Mouse (Mus musculus) limb, embryonic 14.5 days (tissue): ENCODE data around the gene Arid3a. TPM values are rescaled to one million over a fixed set of nuclear protein-coding genes. Genes with fewer than 3 reads are reported as not detected.

Experiments used
- ATAC-seq: fragments of 200-750 bp; cut with Nextera tagmentation; 2 replicates; pipeline ENCODE4 v1.8.0; 2017; ENCODE audit warnings: low read depth, moderate number of reproducible peaks, moderate TSS enrichment; ENCODE audit not compliant: low FRiP score
- DNase-seq: peaks from one replicate; pipeline ENCODE4 v3.0.0-alpha.2; 2015; ENCODE audit warnings: low spot score
- H3K27ac ChIP-seq: fragments of 300-500 bp; sonication (generic); replicated peaks from 2 replicates; pipeline ENCODE4 v1.5.1; 2014; ENCODE audit warnings: low read depth, mild to moderate bottlenecking, low read length, moderate library complexity, mixed read lengths
- H3K27me3 ChIP-seq: fragments of 300-500 bp; sonication (generic); 2 replicates; pipeline ENCODE4 v1.6.1; 2014; ENCODE audit warnings: low read length, mixed read lengths; ENCODE audit not compliant: control insufficient read depth, insufficient read depth
- H3K36me3 ChIP-seq: fragments of 300-500 bp; sonication (generic); 2 replicates; pipeline ENCODE4 v1.6.1; 2014; ENCODE audit warnings: mild to moderate bottlenecking, low read length, moderate library complexity, mixed read lengths; ENCODE audit not compliant: control insufficient read depth, insufficient read depth
- H3K4me1 ChIP-seq: fragments of 300-500 bp; sonication (generic); 2 replicates; pipeline ENCODE4 v1.6.1; 2014; ENCODE audit warnings: antibody characterized with exemption, low read length, mixed read lengths; ENCODE audit not compliant: control insufficient read depth, insufficient read depth
- H3K4me2 ChIP-seq: fragments of 300-500 bp; sonication (generic); replicated peaks from 2 replicates; pipeline ENCODE4 v1.6.1; 2014; ENCODE audit warnings: low read depth, mild to moderate bottlenecking, low read length, moderate library complexity; ENCODE audit not compliant: severe bottlenecking
- H3K4me3 ChIP-seq: fragments of 300-500 bp; sonication (generic); replicated peaks from 2 replicates; pipeline ENCODE4 v1.5.1; 2014; ENCODE audit warnings: low read length
- H3K9ac ChIP-seq: fragments of 300-500 bp; sonication (generic); 2 replicates; pipeline ENCODE4 v1.6.1; 2014; ENCODE audit warnings: mild to moderate bottlenecking, low read depth, low read length, moderate library complexity; ENCODE audit not compliant: severe bottlenecking
- H3K9me3 ChIP-seq: fragments of 300-500 bp; sonication (generic); 2 replicates; pipeline ENCODE4 v1.6.1; 2016; ENCODE audit warnings: low read length; ENCODE audit not compliant: control insufficient read depth
- POLR2A ChIP-seq: fragments of 200-500 bp; IDR thresholded peaks from 2 replicates; pipeline ENCODE4 v1.8.0; 2012; ENCODE audit warnings: inconsistent platforms, mild to moderate bottlenecking, moderate library complexity, borderline replicate concordance; ENCODE audit not compliant: insufficient read depth, insufficient read length; ENCODE audit errors: extremely low read depth
- WGBS: fragments of 180-500 bp; shearing (Covaris S2); extraction: QIAGEN DNeasy Blood & Tissue Kit; methylation state at CpG from one replicate; pipeline ENCODE4 v1.1.7; 2014; 5-methylcytosine and 5-hydroxymethylcytosine counted together
- polyA plus RNA-seq, 2 experiments: library from polyadenylated mRNA; depleted of rRNA in 1 of 2; stranded (reverse) in 1 of 2; unstranded in 1 of 2; fragments of >200 nt; fragmentation: Nextera tagmentation in 1 of 2; extraction: Ambion mirVana in 1 of 2; gene quantifications; 2 replicates each; pipeline versions ENCODE4 v1.2.1 to v1.2.3; 2012 to 2014

Gene Arid3a
- polyA plus RNA-seq, 2 experiments = 5.0 to 8.6 TPM

DNA sequence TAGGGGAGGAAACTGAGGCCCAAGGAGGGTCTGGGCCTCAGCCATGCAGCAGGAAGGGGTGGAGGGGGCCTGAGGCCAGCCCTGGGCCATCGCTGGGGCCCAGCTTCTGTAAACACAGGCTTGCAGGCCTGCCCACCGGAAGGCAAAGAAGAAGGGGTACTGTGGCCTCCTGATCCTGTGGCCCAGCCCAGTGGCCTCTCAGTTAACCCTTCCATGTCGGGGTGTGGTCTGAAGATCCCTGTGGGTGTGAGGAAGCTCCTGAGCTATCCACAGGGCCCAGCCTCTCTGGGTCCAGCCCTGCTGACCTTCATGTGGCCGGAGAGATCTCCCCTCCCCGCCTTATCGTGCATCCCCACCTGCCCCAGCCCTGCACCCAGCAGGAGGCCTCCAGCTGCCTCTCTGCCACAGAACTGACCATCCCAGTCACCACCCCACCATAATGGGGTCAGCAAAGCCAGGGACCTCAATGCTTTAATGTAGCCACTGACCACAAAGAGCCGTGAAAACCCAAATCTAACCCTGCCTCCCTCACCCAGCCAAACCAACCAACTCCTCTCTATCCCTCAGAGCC, 20.0 kb downstream of the Arid3a start:
- Histone ChIP-seq H3K36me3 (peaks cover 56% of the 10 kb centered on the region), H3K27me3 (no peaks in the 10 kb centered on the region), H3K9ac (no peak overlapping the region), H3K27ac (no peak overlapping the region), H3K4me2 (no peak overlapping the region), H3K9me3 (no peaks in the 10 kb centered on the region), H3K4me1 (peaks cover 19% of the 10 kb centered on the region), H3K4me3 (no peak overlapping the region)
- no peak for TF ChIP-seq POLR2A
- no peak for DNase-seq
- no peak for ATAC-seq
- WGBS = 30% methylated on average over 5 of the region's 7 CpGs

DNA sequence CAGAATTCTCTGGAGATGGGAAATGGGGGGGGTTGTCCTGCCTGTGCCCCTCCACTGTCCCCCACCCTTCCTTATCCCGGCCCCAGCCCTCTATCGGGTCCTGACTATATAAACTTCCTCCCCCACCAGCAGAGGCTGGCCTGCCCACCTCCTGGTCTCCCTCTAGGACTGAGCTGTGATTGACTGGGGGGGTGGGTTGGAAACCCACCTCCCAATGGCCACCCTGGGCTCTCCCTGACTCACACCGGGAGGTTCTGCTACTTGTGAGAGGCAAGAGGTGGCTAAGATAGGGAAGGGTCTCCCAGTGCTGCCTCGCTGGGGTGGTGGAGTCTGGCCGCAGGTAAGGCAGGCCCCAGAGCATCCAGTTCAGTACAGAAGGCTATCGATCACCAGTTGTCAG, 20.7 kb downstream of the Arid3a start:
- peaks cover 54% of the 10 kb centered on the region for H3K36me3 ChIP-seq
- TF ChIP-seq POLR2A = no peak
- no peak overlapping the region for H3K27ac ChIP-seq
- H3K9me3 ChIP-seq = no peaks in the 10 kb centered on the region
- H3K27me3 ChIP-seq = no peaks in the 10 kb centered on the region
- no peak overlapping the region for H3K4me2 ChIP-seq
- H3K9ac ChIP-seq = no peak overlapping the region
- ATAC-seq = no peak
- DNase-seq = no peak
- WGBS = 73% methylated on average over 6 of the region's 6 CpGs
- peaks cover 19% of the 10 kb centered on the region for H3K4me1 ChIP-seq
- no peak overlapping the region for H3K4me3 ChIP-seq

DNA sequence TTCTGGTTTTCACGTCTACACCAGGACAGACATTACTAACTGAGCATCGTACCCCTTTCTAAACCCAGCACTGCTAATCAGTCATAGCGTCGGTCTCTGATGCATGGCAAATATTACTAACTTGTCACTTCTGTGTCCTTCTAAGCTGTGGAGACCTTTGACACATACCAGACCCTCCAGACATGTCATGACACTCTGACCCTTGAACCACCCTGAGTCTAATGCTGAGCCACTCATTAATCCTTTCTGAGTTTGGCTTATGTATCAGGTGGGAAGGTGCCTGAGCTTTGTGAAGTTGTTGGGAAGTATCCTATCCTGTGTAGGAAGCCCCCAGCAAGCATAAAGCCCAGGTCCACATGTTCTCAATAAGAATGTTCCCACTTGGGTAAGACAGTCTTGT, 23.0 kb downstream of the Arid3a start:
- 77% methylated on average over 4 of the region's 4 CpGs for WGBS
- Histone ChIP-seq H3K27ac (no peak overlapping the region), H3K36me3 (peaks cover 66% of the 10 kb centered on the region), H3K9me3 (no peaks in the 10 kb centered on the region), H3K4me1 (peaks cover 10% of the 10 kb centered on the region), H3K9ac (no peak overlapping the region), H3K27me3 (no peaks in the 10 kb centered on the region), H3K4me3 (no peak overlapping the region), H3K4me2 (no peak overlapping the region)
- no peak for TF ChIP-seq POLR2A
- ATAC-seq = no peak
- DNase-seq = no peak

DNA sequence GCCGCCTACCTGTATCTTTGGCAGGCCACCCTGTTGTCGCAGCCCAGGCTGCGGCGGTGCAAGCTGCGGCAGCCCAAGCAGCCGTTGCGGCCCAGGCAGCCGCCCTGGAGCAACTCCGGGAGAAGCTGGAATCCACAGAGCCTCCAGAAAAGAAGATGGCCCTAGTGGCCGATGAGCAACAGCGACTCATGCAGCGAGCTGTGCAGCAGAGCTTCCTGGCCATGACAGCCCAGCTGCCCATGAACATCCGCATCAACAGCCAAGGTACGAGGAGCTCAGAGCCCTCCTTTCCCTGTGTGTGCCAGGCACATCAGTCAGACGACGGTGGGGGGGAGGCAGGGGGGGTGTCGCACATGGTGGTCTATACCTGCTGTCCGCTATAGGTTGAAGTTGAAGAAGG, 23.8 kb downstream of the Arid3a start:
- no peak for DNase-seq
- H3K27me3 ChIP-seq = no peaks in the 10 kb centered on the region

DNA sequence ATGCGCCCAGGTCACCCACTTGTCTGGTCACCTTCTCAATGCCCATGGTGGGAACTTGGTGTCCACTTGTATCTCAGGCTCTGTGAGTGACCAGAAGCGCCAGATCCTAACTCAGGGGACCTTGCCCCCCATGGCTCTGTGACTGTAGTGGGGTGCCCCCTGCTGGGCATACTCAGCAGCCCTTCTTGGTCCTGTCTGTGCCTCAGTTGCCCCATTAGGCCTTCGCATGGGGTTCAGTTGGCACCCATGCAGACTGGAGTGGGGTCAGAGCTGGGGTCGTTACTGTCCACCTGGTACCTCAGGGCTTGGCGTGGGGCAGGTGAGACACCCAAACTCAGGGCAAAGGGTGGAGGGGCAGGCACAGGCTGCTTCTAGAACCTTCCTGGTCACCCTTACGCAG, 27.1 kb downstream of the Arid3a start:
- H3K27me3 ChIP-seq = no peaks in the 10 kb centered on the region
- no peak for TF ChIP-seq POLR2A
- DNase-seq (no peak), ATAC-seq (no peak)
- no peak overlapping the region for H3K4me3 ChIP-seq
- H3K27ac ChIP-seq = no peak overlapping the region
- no peak overlapping the region for H3K4me2 ChIP-seq
- H3K9me3 ChIP-seq = no peaks in the 10 kb centered on the region
- H3K36me3 ChIP-seq = peaks cover 43% of the 10 kb centered on the region
- H3K9ac ChIP-seq = no peak overlapping the region
- WGBS = 91% methylated on average over 6 of the region's 6 CpGs
- H3K4me1 ChIP-seq = no peaks in the 10 kb centered on the region

More for the DNA sequence above, 23.8 kb downstream of the Arid3a start:
- Histone ChIP-seq H3K4me2 (no peak overlapping the region), H3K4me1 (peaks cover 3% of the 10 kb centered on the region), H3K9me3 (no peaks in the 10 kb centered on the region), H3K27ac (no peak overlapping the region), H3K36me3 (peaks cover 61% of the 10 kb centered on the region), H3K4me3 (no peak overlapping the region), H3K9ac (no peak overlapping the region)
- 85% methylated on average over 18 of the region's 18 CpGs for WGBS
- TF ChIP-seq POLR2A = no peak
- no peak for ATAC-seq

DNA sequence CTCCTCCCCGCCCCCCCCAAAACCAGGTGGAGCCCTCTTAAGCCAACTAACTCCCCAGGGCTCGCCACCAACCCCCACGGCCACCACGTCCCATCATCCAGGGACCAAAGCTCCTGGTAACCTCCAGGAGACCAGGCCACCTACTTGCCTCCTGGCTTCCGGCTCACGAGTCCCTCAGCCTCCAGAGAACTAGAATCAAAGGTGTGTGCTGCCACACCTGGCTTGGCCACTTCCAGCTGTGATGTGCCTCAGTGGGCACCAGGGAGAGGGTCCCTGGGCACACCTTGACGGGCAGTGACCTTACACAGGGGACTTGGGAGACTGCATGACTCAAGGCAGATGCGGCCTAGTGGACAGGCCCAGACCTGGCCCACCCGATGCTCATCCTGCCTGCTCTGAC, 28.8 kb downstream of the Arid3a start:
- Histone ChIP-seq H3K27ac (no peak overlapping the region), H3K4me2 (no peak overlapping the region), H3K4me1 (peaks cover 2% of the 10 kb centered on the region), H3K9ac (no peak overlapping the region), H3K4me3 (no peak overlapping the region), H3K36me3 (peaks cover 26% of the 10 kb centered on the region), H3K9me3 (no peaks in the 10 kb centered on the region), H3K27me3 (no peaks in the 10 kb centered on the region)
- TF ChIP-seq POLR2A = no peak
- ATAC-seq (no peak), DNase-seq (no peak)
- WGBS = 62% methylated on average over 9 of the region's 9 CpGs
